Mouse (Mus musculus): Measurements from ENCODE around the gene Ramp2. TPM values are rescaled to one million over a fixed set of nuclear protein-coding genes. Genes with fewer than 3 reads are reported as not detected.

Ramp2 gene
- total RNA-seq, 2 experiments from 2014 or later, result 50.2 to 72.5 TPM

GRCm38 (mm10) chr11:101263989-101264280, 18.1 kb downstream of the Ramp2 start:
- no peak for DNase-seq (ENCODE audit: extremely low spot score in 1 of 2, low spot score in 1 of 2)

GRCm38 (mm10) chr11:101264954-101265471, 19.2 kb downstream of the Ramp2 start:
- DNase-seq (ENCODE audit: extremely low spot score in 1 of 2, low spot score in 1 of 2), result no peak

- DNase-seq (ENCODE audit: extremely low spot score in 1 of 2, low spot score in 1 of 2), result no peak
Measured at GRCm38 (mm10) chr11:101265906-101266305, 20.1 kb downstream of the Ramp2 start.

- no peak for DNase-seq (ENCODE audit: extremely low spot score in 1 of 2, low spot score in 1 of 2)
Measured at GRCm38 (mm10) chr11:101269577-101270116, 23.8 kb downstream of the Ramp2 start.

- DNase-seq (ENCODE audit: extremely low spot score in 1 of 2, low spot score in 1 of 2), result no peak
Measured at GRCm38 (mm10) chr11:101272446-101272845, 26.6 kb downstream of the Ramp2 start.

- DNase-seq (ENCODE audit: extremely low spot score in 1 of 2, low spot score in 1 of 2), result no peak
Measured at GRCm38 (mm10) chr11:101275309-101275708, 29.5 kb downstream of the Ramp2 start.

- no peak for DNase-seq (ENCODE audit: extremely low spot score in 1 of 2, low spot score in 1 of 2)
Measured at GRCm38 (mm10) chr11:101276319-101277070, 30.7 kb downstream of the Ramp2 start.

- DNase-seq (ENCODE audit: extremely low spot score in 1 of 2, low spot score in 1 of 2), result no peak
Measured at GRCm38 (mm10) chr11:101277381-101278222, 31.8 kb downstream of the Ramp2 start.

- peak; percentile 68 to 71 for DNase-seq (ENCODE audit: extremely low spot score in 1 of 2, low spot score in 1 of 2)
Measured at GRCm38 (mm10) chr11:101278223-101279192, 32.7 kb downstream of the Ramp2 start, which contains the start of the genes Cntd1 and Coa3. Gene Cntd1 (plus strand): TSS chr11:101279012. Gene Coa3 (minus strand): TSS chr11:101279114.

- no peak for DNase-seq (ENCODE audit: extremely low spot score in 1 of 2, low spot score in 1 of 2)
Measured at GRCm38 (mm10) chr11:101279193-101279569, 33.4 kb downstream of the Ramp2 start.

- no peak for DNase-seq (ENCODE audit: extremely low spot score in 1 of 2, low spot score in 1 of 2)
Measured at GRCm38 (mm10) chr11:101280837-101281236, 35.0 kb downstream of the Ramp2 start.

- no peak for DNase-seq (ENCODE audit: extremely low spot score in 1 of 2, low spot score in 1 of 2)
Measured at GRCm38 (mm10) chr11:101282896-101283295, 37.1 kb downstream of the Ramp2 start.

GRCm38 (mm10) chr11:101283805-101284204, 38.0 kb downstream of the Ramp2 start:
- DNase-seq (ENCODE audit: extremely low spot score in 1 of 2, low spot score in 1 of 2), result no peak

- DNase-seq (ENCODE audit: extremely low spot score in 1 of 2, low spot score in 1 of 2), result no peak
Measured at GRCm38 (mm10) chr11:101287306-101287705, 41.5 kb downstream of the Ramp2 start.

GRCm38 (mm10) chr11:101291231-101291630, 45.4 kb downstream of the Ramp2 start:
- DNase-seq (ENCODE audit: extremely low spot score in 1 of 2, low spot score in 1 of 2), result no peak

GRCm38 (mm10) chr11:101295191-101295590, 49.4 kb downstream of the Ramp2 start:
- no peak for DNase-seq (ENCODE audit: extremely low spot score in 1 of 2, low spot score in 1 of 2)

- DNase-seq (ENCODE audit: extremely low spot score in 1 of 2, low spot score in 1 of 2), result no peak
Measured at GRCm38 (mm10) chr11:101300881-101301280, 55.1 kb downstream of the Ramp2 start.

- DNase-seq (ENCODE audit: extremely low spot score in 1 of 2, low spot score in 1 of 2), result no peak
Measured at GRCm38 (mm10) chr11:101301299-101302003, 55.6 kb downstream of the Ramp2 start.
